Mouse (Mus musculus): ENCODE measurements around the gene Mamdc4. TPM values are rescaled to one million over a fixed set of nuclear protein-coding genes. Genes with fewer than 3 reads are reported as not detected.
A peak's percentile ranks its signal among the peaks of the same experiment; 100 is the strongest.

Mamdc4 gene
- total RNA-seq, 2 experiments from 2014 or later, result 4.3 to 7.1 TPM

DNA sequence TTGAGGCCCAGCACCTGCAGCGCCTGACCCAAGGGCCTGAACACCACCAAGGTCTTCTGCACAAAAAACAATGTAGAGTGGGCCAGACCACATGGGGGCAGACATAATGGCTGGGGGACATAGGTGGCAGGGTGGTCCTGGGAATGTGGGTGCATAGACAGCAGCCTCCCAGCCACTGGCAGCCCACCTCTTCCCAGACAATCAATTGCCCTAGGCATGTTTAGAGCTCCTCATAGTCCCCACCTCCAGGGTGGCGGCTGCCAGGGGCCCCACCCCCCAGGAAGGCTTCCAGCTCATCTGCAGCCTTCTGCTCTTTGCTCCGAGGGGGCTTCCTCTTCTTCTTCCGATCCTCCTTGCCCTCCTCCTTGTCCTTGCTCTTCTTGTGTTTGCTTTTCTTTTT is 8.9 kb upstream of the Mamdc4 start:
- ATAC-seq (replicated peaks; ENCODE audit: low FRiP score, poor library complexity, severe bottlenecking), result no peak

DNA sequence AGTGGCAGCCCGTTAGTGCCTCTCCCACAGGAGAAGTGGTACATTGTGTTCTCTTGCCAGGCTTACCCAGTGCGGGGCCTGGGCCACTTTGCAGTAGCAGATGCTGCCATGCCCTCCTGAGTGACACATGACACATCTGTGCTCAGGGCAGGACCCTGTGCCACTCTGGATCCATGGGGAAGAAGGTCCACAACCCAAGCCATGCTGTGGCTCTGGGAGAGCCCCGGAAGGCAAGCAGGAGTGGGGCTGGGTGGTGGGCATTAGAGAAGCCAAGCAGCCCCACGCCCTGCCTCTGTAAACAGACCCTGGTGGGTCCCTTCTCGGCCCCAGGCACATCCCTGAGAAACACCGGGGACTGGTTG is 8.5 kb upstream of the Mamdc4 start:
- no peak for ATAC-seq (replicated peaks; ENCODE audit: low FRiP score, poor library complexity, severe bottlenecking)

DNA sequence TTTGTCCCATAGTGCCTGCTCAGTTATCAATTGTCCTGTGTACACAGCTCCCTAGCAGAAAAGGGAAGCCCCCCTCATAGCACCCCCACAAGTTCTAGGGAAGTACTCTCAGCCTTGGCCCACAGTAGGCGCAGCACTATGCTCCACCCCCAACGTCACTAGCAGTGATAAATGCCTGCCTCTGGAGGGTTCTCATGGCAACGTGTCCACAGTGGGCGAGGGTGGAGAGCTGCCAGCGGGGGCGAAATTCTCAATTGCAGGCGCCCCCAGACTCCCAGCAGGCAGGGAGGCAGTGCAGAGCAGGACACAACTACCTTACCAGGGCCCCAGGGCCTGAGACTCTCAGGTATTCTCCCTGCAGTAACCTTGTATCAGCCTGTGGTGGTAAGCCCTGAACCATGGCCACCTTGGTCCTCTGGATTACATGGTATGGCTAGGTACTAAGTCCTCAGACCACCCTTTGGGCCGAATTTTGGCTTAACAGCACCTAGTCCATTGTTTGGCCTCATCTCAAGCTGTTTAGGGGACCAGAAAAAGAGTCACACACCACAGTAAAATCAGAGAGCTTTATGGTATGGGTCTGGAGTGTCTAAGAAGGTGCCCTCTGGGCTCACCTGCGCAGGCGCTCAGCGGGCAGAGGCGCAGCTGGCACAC is 7.9 kb upstream of the Mamdc4 start:
- ATAC-seq (replicated peaks; ENCODE audit: low FRiP score, poor library complexity, severe bottlenecking), result no peak

DNA sequence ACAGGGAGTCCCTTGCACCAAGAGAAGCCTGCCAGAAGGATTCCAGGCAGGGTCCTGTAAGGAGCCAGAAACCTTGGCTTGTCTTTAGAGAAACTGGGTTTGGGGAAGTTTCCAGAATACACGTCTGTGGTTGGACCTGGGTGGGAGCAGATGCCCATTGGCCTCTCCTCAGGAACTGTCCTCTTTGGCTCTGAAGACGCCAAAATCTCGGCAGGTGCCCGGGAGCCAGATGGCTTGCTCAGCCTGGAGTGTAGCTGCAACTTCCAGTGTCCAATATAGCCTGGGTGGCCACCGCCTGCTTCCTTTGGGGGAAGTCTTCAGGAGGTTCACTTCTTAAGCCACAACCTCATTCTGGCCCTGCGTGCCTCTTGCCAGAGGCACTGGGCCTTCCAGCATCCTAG is 7.3 kb upstream of the Mamdc4 start:
- no peak for ATAC-seq (replicated peaks; ENCODE audit: low FRiP score, poor library complexity, severe bottlenecking)

DNA sequence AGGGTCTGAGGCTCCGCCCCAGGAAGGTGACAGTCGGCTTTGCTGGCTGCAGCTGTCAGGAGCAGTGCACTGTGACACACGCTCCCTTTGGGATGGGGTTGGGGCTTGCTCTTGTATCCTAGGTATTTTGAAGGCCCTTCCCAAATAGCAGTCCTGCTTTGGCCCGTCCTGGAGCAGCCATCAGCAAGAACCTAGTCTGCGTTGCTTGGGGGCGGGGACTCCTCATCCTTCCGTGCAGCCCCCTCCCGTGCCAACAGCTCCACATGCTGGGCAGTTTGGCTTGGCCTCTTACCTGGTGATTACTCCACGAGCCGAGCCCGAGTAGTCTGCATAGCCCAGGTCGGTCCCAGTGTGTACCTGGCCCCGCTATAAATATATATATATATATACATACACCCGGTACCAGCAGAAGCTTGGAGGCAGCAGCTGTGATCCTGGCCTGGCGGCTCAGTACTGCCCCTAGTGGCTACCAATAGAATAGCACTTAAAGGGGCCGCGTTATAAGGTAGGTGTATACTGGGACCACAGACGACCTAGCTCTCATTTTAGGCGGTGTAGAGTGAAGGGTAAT is 6.7 kb upstream of the Mamdc4 start, which contains the start of gene Ajm1:
Gene Ajm1 (minus strand): TSS at position 464 of the 571 bp plus-strand sequence.
- peak; percentile 71 for ATAC-seq (replicated peaks; ENCODE audit: low FRiP score, poor library complexity, severe bottlenecking)

DNA sequence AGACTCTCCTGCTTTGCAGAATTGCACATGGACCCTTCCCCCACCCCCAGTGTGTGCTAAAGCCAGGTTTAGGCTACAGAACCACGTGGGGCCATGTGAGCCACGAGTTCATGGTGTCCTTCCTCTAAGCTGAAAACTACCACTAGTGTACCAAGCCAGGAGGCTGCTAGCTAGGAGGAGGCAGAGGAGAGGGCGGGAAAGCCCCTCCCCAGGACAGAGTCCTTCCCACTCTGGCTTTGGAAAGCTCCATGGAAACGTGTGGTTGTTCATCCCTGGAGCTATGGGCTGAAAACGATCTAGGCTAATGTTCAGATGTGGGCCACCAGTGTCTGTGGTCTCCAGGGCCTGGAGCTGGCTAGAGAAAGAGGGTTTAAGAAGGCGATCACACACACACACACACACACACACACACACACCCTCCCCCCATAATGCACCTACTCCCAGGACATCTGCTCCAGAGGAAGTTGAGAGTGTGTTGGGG is 6.0 kb upstream of the Mamdc4 start:
- no peak for ATAC-seq (replicated peaks; ENCODE audit: low FRiP score, poor library complexity, severe bottlenecking)

DNA sequence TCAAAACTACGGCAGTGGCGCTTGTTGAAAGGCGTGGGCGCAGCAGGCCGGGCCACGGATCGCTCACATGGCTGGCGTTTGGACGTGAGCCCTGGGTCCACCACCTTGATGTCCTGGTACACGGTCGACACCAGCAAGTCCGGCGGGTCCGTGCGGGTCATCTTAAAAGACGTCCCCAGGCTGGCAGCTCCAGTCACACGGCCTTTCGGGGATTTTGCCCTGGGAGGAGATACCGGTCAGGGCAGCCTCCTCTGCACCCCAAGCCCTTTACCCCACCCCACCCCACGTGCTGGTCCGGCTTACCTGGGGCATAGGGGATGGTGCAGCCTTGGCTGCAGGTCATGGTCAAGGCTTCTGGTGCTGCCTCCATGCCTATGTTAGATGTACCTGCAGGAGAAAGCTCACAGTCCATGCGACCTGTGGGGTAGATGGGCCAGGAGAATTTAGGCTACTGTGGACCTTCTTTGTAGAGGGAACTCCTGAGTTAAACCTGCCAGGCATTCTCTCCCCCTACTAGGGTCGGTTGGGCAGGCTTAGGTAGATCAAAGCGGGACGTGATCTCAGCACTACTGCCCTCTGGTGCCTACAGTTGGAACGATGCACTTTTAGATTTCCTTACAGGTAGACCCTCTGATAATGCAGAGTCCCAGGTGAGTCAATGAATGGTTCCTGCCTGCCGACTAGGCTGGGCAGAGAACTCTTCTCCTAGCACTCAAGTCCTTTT is 5.3 kb upstream of the Mamdc4 start:
- ATAC-seq (replicated peaks; ENCODE audit: low FRiP score, poor library complexity, severe bottlenecking), result no peak

DNA sequence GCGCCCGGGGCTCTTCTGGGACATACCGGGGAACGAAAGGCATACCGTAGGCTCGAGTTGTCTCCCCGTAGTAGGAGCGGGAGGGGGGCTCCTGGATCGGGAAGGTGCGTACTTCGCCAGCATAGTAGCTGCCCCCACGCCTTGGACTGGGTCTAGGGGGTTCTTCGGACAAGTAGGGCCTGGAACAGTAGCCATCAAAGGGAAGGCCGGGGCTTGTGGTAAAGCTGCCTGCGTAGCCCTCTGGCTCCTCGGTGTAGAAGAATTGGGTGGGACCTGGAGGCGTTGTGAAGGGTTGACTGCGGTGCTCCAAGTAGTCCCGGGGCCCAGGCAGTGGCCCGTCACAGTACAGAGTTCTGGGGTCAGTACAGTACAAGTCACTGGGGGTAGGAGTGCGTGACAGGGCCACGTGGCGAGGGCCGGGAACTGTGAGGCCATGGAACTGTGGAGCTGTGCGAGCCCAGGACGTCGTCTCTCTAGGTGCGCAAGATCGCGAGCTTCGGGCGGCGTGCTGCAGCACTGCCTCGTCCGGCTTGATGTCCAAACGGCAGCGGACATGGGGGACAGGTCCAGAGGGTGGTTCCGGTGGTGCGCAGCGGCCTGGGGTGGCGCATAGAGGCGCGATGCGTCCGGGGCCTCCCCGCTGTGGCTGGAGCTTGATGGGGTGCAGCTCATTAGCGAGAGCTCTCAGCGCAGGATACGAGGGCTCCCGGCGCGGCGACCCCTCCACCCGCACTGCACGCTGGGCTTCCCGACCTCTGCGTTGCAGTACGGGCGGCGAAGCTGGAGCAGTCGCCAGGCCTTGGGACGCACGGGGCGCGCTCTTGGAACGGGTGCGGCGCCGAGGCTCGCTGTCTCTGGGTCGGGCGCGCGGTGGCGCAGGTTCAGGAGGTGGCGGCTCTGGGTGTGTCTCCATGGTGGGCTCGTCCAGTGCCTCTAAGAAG is 4.4 kb upstream of the Mamdc4 start:
- no peak for ATAC-seq (replicated peaks; ENCODE audit: low FRiP score, poor library complexity, severe bottlenecking)

DNA sequence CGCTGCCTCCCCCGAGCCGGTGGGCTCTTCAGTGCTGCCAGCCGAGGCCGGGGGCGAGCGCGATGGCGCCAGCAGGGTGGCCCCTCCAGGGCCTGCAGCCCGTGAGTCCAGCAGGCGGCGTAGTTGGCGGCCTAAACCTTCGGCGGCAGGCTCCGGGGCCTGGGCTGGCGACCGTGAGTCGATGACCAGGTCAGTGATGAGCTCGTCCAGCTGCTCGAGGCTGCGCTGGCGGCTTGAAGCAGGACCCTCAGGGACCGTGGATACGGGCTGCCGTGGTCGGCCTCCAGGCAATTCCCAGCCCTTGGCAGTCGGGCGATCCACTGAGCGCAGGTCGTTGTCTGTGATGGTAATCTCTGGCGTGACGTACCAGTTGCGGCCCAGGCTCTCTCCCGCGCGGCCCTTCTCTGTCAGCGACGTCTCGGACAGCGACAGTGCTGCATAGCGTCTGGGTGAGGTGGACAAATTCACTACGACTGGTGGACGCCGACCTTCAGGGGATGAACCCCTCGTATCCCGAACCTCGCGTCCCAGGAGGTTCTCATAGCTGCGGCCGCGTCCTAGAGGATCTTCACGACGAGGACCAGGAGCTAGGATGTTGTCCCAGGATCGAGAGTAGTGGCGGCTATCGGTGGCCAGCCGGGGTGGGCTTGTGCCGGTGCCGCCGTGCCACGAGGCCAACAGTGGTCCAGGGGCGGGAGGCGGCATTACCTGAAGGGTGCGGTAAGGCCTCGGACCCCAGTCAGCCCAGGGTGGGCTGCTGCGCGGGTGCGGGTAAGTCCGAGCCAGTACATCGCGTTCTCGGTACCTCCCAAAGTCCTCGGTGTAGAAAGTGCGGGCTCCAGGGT is 3.5 kb upstream of the Mamdc4 start:
- ATAC-seq (replicated peaks; ENCODE audit: low FRiP score, poor library complexity, severe bottlenecking), result no peak

DNA sequence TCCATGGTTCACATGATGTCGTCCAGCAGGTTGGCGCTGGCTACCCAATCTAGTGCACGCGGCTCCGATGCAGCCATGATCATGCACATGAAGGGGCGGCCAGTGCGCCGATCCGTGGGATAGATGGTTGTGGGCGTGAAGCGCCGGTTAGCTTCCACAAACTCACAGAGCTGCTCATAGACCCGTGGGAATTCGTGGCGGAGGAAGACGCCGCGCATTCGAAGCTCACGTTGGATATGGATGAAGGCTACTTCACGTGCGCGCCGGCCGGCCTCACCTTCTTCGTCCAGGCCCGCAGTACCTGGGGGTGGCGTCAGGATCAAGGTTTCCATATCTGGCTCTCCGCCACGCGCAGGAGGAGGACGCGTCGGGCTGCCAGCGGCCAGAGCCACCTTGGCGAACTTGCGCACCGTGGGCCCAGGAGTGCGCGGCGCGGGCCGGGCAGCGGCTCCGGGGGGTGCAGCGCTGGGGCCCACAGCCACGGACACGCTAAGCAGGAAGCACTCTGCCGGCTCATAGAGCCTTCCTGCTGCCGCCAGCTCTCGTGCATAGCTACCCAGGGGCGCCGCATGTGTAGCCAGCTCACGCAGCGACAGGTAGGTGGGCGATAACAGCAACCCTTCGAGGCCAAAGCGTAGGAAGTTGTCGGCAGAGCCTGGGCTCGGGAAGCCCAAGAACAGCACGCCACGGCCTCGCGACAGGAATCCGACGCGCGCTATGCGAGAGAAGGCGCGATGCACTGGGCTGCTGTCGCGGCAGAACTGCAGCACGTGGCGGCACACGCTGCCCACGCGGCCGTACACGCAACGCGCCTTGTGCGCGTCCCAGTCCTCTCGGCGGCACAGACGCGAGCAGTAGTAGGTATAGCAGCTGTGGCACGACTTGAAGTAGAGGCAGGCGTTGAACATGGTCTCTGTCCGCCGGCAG is 2.6 kb upstream of the Mamdc4 start:
- ATAC-seq (replicated peaks; ENCODE audit: low FRiP score, poor library complexity, severe bottlenecking), result no peak

DNA sequence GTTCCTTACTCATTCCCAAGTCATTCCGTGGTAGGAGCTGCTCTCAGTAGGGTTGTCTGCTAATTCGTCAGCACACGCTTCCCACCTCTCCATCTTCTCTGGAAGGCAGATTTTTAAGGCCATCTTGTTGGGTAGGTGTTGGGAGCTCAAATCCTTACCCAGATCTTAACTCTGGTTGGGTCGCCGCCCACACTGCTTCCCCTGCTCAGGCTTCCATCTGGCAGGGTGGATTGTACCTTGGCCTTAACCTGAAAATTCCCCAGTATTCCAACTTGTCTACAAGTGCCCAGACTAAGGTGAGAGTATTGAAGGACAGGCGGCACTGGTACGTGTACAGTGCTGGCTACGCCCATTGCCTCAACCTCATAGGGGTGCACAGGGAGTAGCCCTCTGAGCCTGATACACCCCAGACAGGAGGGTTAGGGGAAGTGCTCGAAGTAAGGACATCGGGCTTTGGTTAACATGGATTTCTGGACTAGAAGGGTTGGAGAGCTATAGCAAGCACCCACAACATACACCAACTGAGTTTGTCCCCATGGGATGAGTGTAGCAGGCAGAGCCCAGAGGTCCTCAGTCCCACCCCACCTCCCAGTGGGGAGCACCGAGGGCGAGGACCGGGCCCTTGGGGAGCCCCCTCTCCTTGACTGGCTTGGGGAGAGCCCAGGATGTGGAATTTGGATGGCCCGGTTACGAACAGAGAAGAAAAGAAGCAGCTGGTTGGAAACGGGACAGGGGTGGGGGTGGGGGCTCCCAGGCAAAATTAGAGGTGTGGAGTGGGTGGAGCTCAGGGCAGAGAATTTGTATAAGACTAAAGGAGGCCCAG is 1.6 kb upstream of the Mamdc4 start:
- ATAC-seq (replicated peaks; ENCODE audit: low FRiP score, poor library complexity, severe bottlenecking), result no peak

DNA sequence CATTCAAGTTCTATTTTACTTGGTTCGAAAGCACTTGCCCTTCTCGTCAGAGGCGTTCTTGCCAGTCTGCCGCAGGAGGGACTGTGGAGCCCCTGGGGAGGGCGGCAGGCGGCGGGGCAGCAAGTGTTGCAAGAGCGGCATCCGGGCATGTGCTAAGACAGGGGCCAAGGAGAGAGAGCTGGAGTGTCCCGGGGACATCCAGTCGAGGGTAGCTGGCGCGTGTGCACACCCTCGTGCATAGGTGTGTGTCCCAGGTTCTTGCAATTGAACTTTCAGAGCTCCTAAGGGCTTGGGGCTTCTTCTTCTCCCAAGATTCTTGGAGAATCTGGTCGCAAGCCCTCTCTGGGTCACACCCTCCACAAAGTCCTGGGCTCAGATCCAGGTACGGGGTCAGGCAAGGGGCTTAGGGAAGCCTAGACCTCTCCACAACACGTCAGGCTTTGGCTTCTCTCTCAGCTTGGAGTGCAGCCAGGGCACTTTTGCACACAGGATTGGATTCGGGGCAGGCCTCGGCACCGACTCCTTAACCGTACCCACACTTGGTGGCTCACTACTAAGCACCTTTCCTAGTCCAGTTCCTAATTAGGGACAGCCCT is 885 bp upstream of the Mamdc4 start:
- no peak for ATAC-seq (replicated peaks; ENCODE audit: low FRiP score, poor library complexity, severe bottlenecking)

DNA sequence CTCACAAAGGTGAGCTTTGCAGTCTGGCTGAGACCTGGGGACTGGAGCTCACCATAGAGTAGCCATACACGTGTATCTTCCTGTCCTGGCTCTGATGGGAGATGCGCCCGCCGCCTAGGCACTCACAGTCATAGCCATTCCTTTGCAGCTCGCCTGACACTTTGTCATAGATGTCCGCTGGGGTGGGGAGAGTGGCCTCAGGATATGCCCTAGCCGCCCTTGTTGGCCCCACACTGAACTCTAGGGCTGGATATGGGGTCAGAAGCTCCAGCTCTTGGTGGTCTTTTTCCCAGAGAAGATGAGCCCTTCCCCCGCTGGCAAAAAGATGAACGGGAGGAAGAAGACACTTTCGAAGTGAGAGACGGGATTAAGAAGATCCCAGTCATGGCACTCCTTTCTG is 509 bp downstream of the Mamdc4 start:
- no peak for ATAC-seq (replicated peaks; ENCODE audit: low FRiP score, poor library complexity, severe bottlenecking)

DNA sequence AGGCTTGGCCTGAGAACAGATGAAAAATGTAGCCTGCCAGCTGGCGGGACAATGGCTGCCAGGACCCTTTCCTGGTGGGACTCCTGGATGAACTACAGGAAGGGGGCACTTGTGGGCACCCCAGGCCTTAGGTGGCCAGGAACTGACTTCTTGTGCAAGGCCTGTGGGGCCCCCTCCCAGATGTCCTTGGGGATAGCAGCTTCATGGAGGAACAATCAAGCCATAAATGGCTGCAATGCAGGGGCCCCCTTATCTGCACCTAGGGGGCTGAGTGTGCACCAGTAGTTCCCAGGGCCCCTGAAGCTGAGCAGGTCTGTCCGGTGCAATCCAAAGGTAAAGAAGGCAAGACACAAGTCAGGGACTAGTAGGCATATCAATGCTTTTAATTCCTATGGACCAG is 1.6 kb downstream of the Mamdc4 start:
- ATAC-seq (replicated peaks; ENCODE audit: low FRiP score, poor library complexity, severe bottlenecking), result no peak

DNA sequence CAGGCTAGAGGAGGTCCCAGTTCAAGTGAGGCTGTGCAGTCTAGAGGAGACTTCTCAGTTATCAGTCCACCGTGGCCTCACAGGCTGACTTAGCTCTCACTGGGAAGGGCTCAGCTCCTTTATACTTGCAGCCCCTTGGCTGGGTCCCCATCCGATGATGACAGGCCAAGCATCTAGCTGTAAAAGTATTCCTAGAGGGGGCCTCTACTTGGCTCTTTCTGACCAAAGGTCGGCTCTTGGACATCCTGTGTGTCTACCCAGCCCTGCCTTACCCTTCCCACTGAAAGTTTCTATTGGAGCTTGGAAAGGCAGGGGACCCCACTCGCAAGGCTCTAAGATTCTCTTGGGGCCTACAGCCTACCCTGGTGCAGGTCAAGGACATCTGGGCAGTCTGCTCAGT is 3.4 kb downstream of the Mamdc4 start:
- ATAC-seq (replicated peaks; ENCODE audit: low FRiP score, poor library complexity, severe bottlenecking), result no peak

DNA sequence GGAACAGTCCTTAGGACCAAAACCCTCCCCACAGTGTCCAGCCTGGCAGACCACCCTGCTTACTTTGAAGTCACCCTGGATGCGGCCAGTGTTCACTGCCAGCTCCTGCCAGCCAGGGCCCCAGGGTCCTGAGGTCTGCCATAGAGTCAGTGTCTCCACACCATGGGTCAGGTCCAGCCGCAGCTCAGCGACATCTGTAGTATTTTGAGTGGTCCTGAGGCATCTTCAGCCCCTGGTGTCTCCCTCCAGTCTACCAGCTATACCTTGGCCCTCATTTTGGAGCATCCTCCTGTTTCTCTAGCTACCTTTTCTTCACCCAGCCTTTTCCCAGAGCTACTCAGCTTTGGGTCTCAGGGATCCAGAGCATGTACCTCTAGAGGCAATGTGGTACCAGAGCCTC is 5.3 kb downstream of the Mamdc4 start:
- no peak for ATAC-seq (replicated peaks; ENCODE audit: low FRiP score, poor library complexity, severe bottlenecking)

DNA sequence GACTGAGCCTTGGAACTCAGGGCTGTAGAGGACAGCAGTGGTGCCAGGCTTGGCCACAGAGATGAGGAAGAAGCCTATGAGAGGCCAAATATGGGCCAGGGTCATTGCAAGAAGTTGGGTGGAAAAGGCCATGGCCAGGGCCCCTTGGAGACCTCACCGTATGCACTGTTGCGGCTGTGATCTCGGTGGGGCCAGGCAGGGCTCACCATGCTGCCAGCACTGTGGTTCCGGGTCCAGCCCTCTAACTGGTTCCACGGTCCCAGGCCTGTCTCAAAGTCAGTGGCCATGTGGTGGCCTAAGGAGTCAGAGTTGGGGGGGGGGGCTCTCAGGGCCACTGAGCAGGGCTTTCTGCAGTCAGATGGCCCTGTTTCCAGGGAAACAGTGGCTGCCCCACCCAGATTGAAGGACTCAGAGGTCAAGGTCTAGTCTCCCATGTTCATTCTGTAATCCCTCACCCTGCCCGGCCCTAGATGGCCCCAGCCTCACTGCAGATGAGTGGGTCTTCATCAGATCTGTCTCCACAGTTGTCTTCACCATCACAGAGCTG is 6.1 kb downstream of the Mamdc4 start:
- no peak for ATAC-seq (replicated peaks; ENCODE audit: low FRiP score, poor library complexity, severe bottlenecking)

All from erythroblast, adult 5-6 weeks (primary cell).